Mouse (Mus musculus): Measurements from ENCODE around the gene Frem1.

DNA sequence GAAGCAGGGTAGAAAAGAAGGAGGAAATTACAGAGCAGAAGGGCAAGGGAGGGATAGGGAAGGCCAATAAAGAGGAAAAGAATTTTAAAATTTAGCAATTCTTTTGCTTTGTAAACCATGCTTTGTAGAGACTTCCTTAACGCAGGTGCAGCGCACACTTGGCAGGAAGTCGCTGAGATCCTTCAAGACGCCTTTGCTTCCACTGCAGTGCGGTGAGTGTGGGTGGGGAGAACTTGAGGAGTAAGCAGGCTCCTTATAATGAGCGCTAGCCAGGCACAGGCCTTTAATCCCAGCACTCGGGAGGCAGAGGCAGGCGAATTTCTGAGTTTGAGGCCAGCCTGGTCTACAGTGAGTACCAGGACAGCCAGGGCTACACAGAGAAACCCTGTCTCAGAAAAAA lies 1.1 kb upstream of the Frem1 start:
- TF ChIP-seq POLR2AphosphoS5 (IDR thresholded peaks at IDR 0.05; ENCODE audit: insufficient replicate concordance, low read depth, low read length) (no peak), CTCF (IDR thresholded peaks at IDR 0.05; ENCODE audit: low read depth, low read length) (no peak)
